Mouse (Mus musculus) cortical plate, adult 2 months (tissue): ENCODE data around the gene Acot7. TPM values are rescaled to one million over a fixed set of nuclear protein-coding genes. Genes with fewer than 3 reads are reported as not detected.

Experiments used
- H3K27ac ChIP-seq: fragments of 200-500 bp; 2 replicates; pipeline ENCODE4 v1.5.1; 2012; ENCODE audit warnings: low read length, control low read depth, inconsistent platforms; ENCODE audit not compliant: insufficient read depth
- H3K4me1 ChIP-seq: fragments of 200-500 bp; 2 replicates; pipeline ENCODE4 v1.6.1; 2011; ENCODE audit warnings: low read length; ENCODE audit not compliant: control insufficient read depth, insufficient read depth
- H3K4me3 ChIP-seq: fragments of 200-500 bp; 2 replicates; pipeline ENCODE4 v1.5.1; 2011; ENCODE audit warnings: mild to moderate bottlenecking, low read length, control low read depth; ENCODE audit not compliant: insufficient read depth
- CTCF ChIP-seq: fragments of 200-500 bp; IDR thresholded peaks from 2 replicates; pipeline ENCODE4 v1.5.1; 2011; ENCODE audit warnings: mild to moderate bottlenecking, control low read depth, low read length; ENCODE audit not compliant: insufficient read depth; ENCODE audit errors: extremely low read depth
- POLR2A ChIP-seq: fragments of 200-500 bp; IDR thresholded peaks from 2 replicates; pipeline ENCODE4 v1.6.1; 2011; ENCODE audit warnings: mild to moderate bottlenecking, low read length, control low read depth; ENCODE audit not compliant: insufficient read depth; ENCODE audit errors: extremely low read depth
- polyA plus RNA-seq: library from polyadenylated mRNA; depleted of rRNA; stranded (reverse); fragments of >200 nt; gene quantifications from 2 replicates; pipeline ENCODE4 v1.2.3, GENCODE M21; 2012

Acot7 gene
- polyA plus RNA-seq, 1 experiment, result 333 TPM

GRCm38 (mm10) chr4:152277916-152278315 is 100.0 kb downstream of the Acot7 start:
- H3K4me1 ChIP-seq, result peaks cover 6% of the 10 kb centered on the region; the same call in 1 of the 2 replicates
- no peak overlapping the region for H3K27ac ChIP-seq
- H3K4me3 ChIP-seq, result no peak overlapping the region
- TF ChIP-seq CTCF (no peak), POLR2A (no peak)

GRCm38 (mm10) chr4:152278986-152279385 is 101.1 kb downstream of the Acot7 start:
- no peak overlapping the region for H3K27ac ChIP-seq
- H3K4me3 ChIP-seq, result no peak overlapping the region
- H3K4me1 ChIP-seq, result peaks cover 6% of the 10 kb centered on the region; the same call in 1 of the 2 replicates
- TF ChIP-seq POLR2A (no peak), CTCF (no peak)

GRCm38 (mm10) chr4:152281601-152282000 is 103.7 kb downstream of the Acot7 start:
- H3K27ac ChIP-seq, result no peak overlapping the region
- no peak overlapping the region for H3K4me3 ChIP-seq
- TF ChIP-seq CTCF (no peak), POLR2A (no peak)
- H3K4me1 ChIP-seq, result peaks cover 5% of the 10 kb centered on the region; the same call in 1 of the 2 replicates

GRCm38 (mm10) chr4:152282721-152283120 is 104.8 kb downstream of the Acot7 start:
- Histone ChIP-seq H3K4me3 (no peak overlapping the region), H3K4me1 (peaks cover 5% of the 10 kb centered on the region; the same call in 1 of the 2 replicates), H3K27ac (no peak overlapping the region)
- TF ChIP-seq POLR2A (no peak), CTCF (no peak)

GRCm38 (mm10) chr4:152283186-152283950 is 105.4 kb downstream of the Acot7 start:
- Histone ChIP-seq H3K4me1 (peaks cover 5% of the 10 kb centered on the region; the same call in 1 of the 2 replicates), H3K4me3 (0 out of 2 replicates have a peak overlapping the region, but pooled peaks have one; percentile 6), H3K27ac (no peak overlapping the region)
- peak; percentile 45 for TF ChIP-seq CTCF
- TF ChIP-seq POLR2A, result no peak

GRCm38 (mm10) chr4:152285505-152285904 is 107.6 kb downstream of the Acot7 start:
- peak; percentile 59 for TF ChIP-seq CTCF
- TF ChIP-seq POLR2A, result no peak
- H3K4me1 ChIP-seq, result no peaks in the 10 kb centered on the region
- no peak overlapping the region for H3K4me3 ChIP-seq
- H3K27ac ChIP-seq, result no peak overlapping the region

GRCm38 (mm10) chr4:152286183-152286582 is 108.2 kb downstream of the Acot7 start:
- TF ChIP-seq POLR2A (peak; percentile 79), CTCF (no peak)
- Histone ChIP-seq H3K27ac (no peak overlapping the region), H3K4me1 (no peaks in the 10 kb centered on the region)

GRCm38 (mm10) chr4:152286887-152287286 is 109.0 kb downstream of the Acot7 start:
- H3K4me3 ChIP-seq, result peak overlapping the region; percentile 39; the same call in 1 of the 2 replicates
- no peak overlapping the region for H3K27ac ChIP-seq
- no peaks in the 10 kb centered on the region for H3K4me1 ChIP-seq
- TF ChIP-seq CTCF (no peak), POLR2A (no peak)

More at GRCm38 (mm10) chr4:152286183-152286582, 108.2 kb downstream of the Acot7 start:
- H3K4me3 ChIP-seq, result peak overlapping the region; percentile 39

GRCm38 (mm10) chr4:152287317-152288120 is 109.6 kb downstream of the Acot7 start:
- H3K4me1 ChIP-seq, result no peaks in the 10 kb centered on the region
- no peak for TF ChIP-seq CTCF
- TF ChIP-seq POLR2A, result no peak
- no peak overlapping the region for H3K4me3 ChIP-seq
- no peak overlapping the region for H3K27ac ChIP-seq
